Mouse (Mus musculus): ENCODE measurements around the gene Rpl27.
A peak's percentile ranks its signal among the peaks of the same experiment; 100 is the strongest.

DNA sequence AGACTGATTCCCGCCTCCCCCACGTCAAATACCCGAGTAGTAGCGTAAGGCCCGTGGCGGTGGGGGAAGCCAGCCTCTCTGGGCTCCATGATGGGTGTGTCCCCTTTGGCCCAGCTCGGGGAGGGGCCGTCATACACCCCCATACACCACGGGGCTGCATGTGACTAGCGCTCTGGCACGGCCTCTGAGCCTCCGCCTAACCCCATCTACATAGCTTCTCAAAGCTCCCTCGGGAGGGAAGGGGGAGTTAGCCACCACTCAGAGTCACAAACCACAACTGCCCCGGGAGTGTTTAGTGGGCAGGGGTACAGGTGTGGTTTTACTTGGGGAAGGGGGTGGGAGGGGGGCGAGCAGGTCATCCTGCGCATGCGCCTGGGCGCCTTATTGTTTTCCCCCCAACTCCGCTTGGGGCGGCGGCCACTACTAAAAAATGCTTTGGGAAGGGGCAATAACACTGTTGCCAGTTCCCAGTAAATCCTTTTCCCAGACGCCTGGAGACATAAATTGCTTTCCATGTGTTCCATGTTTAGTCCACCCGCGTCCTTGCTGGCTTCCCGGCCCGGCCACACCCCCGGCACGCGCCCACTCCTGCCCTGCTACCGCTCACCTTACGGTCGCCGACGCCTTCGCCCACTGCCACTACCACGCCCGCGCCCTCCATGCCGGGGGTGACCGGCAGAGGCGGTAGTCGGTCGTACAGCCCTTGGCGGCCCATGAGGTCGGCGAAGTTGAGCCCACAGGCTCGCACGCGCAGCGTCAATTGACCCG, 23.2 kb downstream of the Rpl27 start:
- TF ChIP-seq CTCF (IDR thresholded peaks at IDR 0.05 in 2 of 3, conservative IDR thresholded peaks at IDR 0.05 in 1 of 3; ENCODE audit: control insufficient read depth in 1 of 3, insufficient read depth in 1 of 3, low read depth in 2 of 3, low read length in 3 of 3, poor library complexity in 1 of 3, severe bottlenecking in 1 of 3) = no peak; a peak in 1 of 6 replicates
- TF ChIP-seq BHLHE40 (IDR thresholded peaks at IDR 0.05; ENCODE audit: borderline replicate concordance, low read depth, low read length) = peak; percentile 56; the same call in 1 of the 2 replicates
- TF ChIP-seq ELF1 (IDR thresholded peaks at IDR 0.05; ENCODE audit: low read depth, low read length) = no peak
- no peak for TF ChIP-seq E2F4 (IDR thresholded peaks at IDR 0.05; ENCODE audit: borderline replicate concordance, low read depth, low read length)
- TF ChIP-seq SIN3A (IDR thresholded peaks at IDR 0.05; ENCODE audit: low read length) = no peak; the same call in 1 of the 2 replicates
- TF ChIP-seq TCF12 (IDR thresholded peaks at IDR 0.05; ENCODE audit: low read depth, low read length) = peak; percentile 23; the same call in 1 of the 2 replicates
- TF ChIP-seq TBP (IDR thresholded peaks at IDR 0.05; ENCODE audit: low read depth, low read length) = peak; percentile 45; the same call in 1 of the 2 replicates
- no peak for TF ChIP-seq POLR2A (IDR thresholded peaks at IDR 0.05; ENCODE audit: control insufficient read depth in 1 of 2, insufficient read depth in 1 of 2, low read depth in 1 of 2, low read length in 2 of 2, poor library complexity in 1 of 2)
- TF ChIP-seq SMC3 (IDR thresholded peaks at IDR 0.05; ENCODE audit: low read depth, low read length) = no peak
- TF ChIP-seq MYC (IDR thresholded peaks at IDR 0.05; ENCODE audit: low read depth, low read length) = no peak

Data from MEL (cell line).